Mouse (Mus musculus) small intestine, adult 2 months (tissue): ENCODE results near the gene Fam135a.

ENCODE experiments used
- CTCF ChIP-seq: fragments of 200-500 bp; IDR thresholded peaks from 2 replicates; pipeline ENCODE4 v1.5.1; 2012; ENCODE audit warnings: low read depth, mild to moderate bottlenecking, control low read depth, inconsistent platforms, low read length, moderate library complexity, mixed read lengths; ENCODE audit not compliant: insufficient replicate concordance, insufficient read length; ENCODE audit errors: extremely low read depth
- POLR2A ChIP-seq: fragments of 200-500 bp; IDR thresholded peaks from 2 replicates; pipeline ENCODE4 v1.6.1; 2012; ENCODE audit warnings: low read depth, mild to moderate bottlenecking, control low read depth, inconsistent platforms, low read length, moderate library complexity

GRCm38 (mm10) chr1:24074396-24074795, 25.7 kb downstream of the Fam135a start:
- TF ChIP-seq CTCF (no peak), POLR2A (no peak)
